Mouse (Mus musculus) layer of hippocampus, adult 8-10 months (tissue): ENCODE results near the gene Orai3. TPM values are rescaled to one million over a fixed set of nuclear protein-coding genes. Genes with fewer than 3 reads are reported as not detected.
"Not testable (repeated sequence)": the region's sequence is repeated elsewhere in the genome, so short reads cannot be mapped to it uniquely, and the experiment has no call there.

ENCODE experiments used
- DNase-seq, 2 experiments: peaks; one replicate each; pipeline ENCODE4 v3.0.0; 2022; ENCODE audit warnings: low spot score in 2 of 2
- total RNA-seq, 4 experiments: library from RNA; stranded (reverse); gene quantifications; 2 replicates each; pipeline ENCODE4 v1.2.4; 2022

Orai3 gene
- total RNA-seq, 4 experiments from 2014 or later = 25.8 to 30.7 (median 29.4) TPM

GRCm38 (mm10) chr7:127763642-127764041 lies 6.0 kb upstream of the Orai3 start:
- DNase-seq = no peak

- DNase-seq = no peak
Measured at GRCm38 (mm10) chr7:127765756-127766155, 3.9 kb upstream of the Orai3 start.

GRCm38 (mm10) chr7:127766851-127767609 lies 2.6 kb upstream of the Orai3 start:
- DNase-seq = no peak

- no peak for DNase-seq
Measured at GRCm38 (mm10) chr7:127767671-127768345, 1.8 kb upstream of the Orai3 start.

DNA sequence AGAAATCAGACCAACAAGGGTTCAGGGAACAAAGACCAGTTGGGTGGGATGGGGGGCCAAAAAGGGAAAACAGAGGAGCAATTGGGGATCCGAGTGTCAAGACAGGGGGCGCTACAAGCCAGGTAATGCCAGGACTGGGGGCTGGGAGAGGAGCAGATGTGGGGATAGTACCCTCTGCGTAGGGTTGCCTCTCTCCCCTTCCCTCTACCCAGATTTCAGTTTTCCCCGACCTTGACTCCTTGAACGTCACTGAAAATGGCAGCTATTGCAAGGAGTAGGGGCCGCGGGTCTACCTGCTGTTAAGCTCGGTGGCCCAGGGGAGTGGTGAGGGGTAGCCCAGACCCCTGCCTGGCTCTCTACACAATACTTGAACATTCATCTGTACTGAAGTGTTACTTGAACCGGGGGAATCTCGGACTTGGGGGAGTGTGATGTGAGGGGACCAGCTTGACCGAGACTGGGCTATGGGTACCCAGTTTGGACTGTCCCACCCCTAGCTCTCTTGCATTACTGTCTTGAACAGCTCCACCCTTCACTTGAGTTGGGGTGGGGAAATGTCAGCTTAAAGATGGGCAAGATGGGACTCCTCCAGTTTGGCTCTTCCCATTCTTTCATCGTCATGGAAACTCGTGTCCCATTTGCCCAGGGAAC lies 1.1 kb upstream of the Orai3 start:
- DNase-seq = no peak

GRCm38 (mm10) chr7:127768997-127769593 lies 520 bp upstream of the Orai3 start:
- DNase-seq = peak; percentile 97 to 98

DNA sequence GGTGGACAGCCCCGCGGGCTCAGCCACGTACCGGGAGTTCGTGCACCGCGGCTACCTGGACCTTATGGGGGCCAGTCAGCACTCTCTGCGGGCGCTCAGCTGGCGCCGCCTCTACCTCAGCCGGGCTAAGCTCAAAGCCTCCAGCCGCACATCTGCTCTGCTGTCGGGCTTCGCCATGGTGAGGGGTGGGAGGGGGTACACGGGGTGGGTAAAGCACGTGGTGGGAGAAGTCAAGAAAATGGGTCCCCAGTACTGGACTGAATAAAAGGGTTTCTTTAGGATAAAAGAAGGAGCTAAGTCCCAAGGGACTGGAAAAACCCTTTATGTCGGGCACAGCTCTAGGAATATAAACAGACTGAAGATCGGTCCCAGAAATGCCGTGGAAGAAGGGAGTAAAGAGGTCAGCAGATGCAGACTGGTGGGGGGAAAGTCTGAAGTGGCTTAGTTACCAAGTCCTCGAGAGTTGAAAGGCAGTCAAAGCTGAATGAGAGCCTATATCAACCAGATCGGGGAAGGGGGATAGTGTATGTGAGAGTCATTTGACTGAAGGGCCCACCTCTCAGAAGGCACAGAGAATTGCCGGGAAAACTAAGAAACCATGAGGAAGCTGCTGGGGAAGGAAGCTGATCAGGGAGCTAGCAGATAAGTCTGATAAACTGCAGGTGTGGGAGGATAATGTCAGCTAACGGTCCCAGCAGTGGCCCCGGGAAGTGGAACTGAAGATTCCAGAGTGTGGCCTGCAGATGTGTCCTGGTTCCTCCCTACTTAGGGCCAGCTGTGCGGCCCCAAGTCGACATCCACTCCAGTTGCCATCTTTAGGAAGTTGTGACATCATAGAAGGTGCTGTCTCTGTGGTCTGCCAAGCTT lies 657 bp downstream of the Orai3 start:
- DNase-seq = no peak

GRCm38 (mm10) chr7:127771262-127771661 lies 1.6 kb downstream of the Orai3 start:
- DNase-seq = peak in 1 of 2 experiments; percentile 56

- DNase-seq = no peak
Measured at GRCm38 (mm10) chr7:127772080-127772479, 2.5 kb downstream of the Orai3 start.

- DNase-seq = no peak
Measured at GRCm38 (mm10) chr7:127772557-127772956, 2.9 kb downstream of the Orai3 start.

DNA sequence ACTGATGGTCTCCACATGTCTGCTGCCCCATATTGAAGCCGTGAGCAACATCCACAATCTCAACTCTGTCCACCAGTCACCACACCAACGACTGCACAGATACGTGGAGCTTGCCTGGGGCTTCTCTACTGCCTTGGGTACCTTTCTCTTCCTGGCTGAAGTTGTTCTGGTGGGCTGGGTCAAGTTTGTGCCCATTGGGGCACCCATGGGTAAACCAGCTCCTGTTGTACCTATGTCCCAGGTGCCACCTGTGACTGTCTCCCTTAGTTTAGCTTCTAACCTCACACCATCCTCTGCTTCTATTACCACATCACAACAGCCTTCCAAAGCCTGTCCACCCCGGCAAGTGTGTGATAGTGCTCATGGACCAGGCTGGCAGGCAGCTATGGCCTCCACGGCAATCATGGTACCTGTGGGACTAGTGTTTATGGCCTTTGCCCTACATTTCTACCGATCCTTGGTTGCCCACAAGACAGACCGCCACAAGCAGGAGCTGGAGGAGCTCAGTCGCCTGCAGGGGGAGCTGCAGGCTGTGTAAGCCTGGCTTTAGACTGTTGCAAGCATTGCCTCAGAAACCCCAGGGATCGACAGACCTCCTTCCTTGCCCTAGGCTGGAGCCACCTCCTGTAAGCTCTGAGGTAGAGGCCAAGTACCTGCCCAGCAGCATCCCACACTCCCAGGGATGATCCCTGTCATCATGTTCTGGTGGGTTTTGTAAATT lies 4.2 kb downstream of the Orai3 start:
- peak in 1 of 2 experiments; percentile 56 for DNase-seq

GRCm38 (mm10) chr7:127775837-127776236 lies 6.2 kb downstream of the Orai3 start:
- not testable (repeated sequence) for DNase-seq

DNA sequence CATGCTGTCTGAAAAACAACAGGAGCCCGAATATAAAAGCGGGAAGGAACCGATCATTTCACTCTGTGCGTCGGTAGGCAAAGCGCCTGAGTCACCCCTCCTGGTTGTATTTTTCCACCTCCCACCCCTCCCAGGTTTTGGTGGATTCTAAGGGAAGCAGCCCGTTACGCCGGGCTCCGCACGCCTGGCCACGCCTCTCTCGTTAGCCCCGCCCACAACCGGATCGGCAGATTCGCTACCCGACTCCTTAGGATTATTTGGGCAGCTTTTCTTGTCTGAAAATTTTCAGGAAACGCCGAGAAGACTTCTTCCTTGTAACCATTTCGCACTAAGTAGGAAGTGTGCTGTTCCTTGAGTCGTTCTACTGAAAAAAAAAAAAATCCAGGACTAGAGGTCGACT lies 6.8 kb downstream of the Orai3 start, which contains the start of gene Setd1a:
Gene Setd1a, plus strand, starts transcription at position 245 of the 400 bp plus-strand sequence.
- DNase-seq = peak; percentile 83 to 87

DNA sequence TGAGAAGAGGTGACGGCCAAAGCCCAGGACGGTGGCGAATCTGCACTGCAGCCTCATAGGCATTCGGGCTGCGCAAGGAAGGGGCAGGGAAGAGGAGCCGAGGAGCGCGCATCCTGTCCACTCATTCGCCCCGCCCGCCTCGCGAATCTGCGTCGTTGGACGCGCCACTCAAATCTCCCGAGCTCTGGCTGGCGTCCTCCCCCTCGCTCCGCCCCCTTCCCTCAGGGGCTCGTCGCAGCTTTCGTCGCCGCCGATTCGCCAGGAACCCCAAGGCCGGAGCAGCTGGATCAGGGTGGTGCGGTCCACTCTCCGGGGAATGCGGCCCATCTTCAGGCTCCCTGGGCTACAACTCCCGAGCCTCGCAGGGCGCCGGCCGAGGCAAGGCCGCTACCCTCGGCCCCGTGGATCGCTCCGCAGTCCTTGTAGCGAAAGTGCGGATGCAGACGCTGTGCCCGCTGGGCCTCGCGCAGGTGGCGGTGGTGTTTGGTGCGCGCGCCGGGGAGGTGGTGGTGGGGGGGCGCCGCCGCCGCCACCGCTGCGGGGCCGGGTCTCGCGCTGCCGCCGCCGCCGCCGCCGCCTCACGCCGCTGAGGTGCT lies 7.4 kb downstream of the Orai3 start:
- peak; percentile 93 to 96 for DNase-seq

- no peak for DNase-seq
Measured at GRCm38 (mm10) chr7:127777474-127778266, 8.1 kb downstream of the Orai3 start.

DNA sequence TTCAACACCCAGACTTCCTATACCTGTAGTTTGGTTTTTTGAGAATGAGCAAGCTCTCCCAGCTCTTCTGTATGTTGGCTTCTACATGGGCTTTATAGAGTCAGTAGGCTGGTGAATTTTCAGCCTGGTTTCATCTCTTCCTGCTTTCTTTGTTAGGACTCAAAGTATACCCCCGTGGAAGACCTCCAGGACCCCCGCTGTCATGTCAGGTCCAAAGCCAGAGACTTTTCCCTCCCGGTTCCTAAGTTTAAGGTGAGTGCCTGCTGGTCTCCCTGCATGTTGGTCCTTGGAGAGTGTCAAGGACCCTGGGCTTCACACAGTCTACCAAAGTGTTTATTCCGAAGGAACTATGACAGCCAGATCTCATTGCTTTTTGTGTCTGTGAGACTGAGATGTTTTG lies 8.7 kb downstream of the Orai3 start:
- DNase-seq = no peak

DNA sequence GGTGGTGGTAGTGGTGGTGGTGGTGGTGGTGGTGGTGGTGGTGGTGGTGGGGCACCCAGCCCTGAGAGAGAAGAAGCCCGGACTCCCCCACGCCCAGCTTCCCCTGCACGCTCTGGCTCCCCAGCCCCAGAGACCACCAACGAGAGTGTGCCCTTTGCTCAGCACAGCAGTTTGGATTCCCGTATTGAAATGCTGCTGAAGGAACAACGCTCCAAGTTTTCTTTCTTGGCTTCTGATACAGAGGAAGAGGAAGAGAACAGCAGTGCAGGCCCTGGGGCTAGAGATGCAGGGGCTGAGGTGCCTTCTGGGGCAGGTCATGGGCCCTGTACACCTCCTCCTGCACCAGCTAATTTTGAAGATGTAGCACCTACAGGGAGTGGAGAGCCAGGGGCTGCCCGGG lies 15.7 kb downstream of the Orai3 start, which contains the start of gene Gm49388:
Gene Gm49388, plus strand, starts transcription at position 301 of the 400 bp plus-strand sequence.
- DNase-seq = no peak

DNA sequence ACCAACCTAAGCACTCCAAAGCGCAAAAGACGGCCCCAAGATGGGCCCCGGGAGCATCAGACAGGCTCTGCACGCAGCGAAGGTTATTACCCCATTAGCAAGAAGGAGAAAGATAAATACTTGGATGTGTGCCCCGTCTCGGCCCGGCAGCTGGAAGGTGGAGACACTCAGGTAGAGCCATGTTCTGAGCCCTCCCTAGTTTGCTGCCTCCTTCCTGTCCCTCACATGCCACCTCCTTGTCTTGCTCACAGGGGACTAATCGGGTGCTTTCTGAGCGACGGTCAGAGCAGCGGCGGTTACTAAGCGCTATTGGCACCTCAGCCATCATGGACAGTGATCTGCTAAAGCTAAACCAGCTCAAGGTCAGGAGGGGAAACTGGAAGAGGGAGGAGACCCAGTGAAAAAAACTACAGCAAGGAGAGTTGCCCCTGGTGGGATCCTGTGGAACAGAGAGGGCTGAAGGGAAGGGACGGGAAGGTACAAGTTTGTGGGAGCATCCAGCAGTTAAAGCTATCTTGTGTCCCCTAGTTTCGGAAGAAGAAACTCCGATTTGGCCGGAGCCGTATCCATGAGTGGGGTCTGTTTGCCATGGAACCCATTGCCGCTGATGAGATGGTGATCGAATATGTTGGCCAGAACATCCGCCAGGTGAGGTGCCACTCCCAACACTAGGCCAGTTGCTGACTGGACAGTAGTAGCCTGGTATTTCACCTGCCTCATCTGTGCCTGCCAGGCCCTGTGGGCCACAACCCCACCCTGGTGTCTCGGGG lies 27.6 kb downstream of the Orai3 start:
- no peak for DNase-seq
